Mouse (Mus musculus) spleen, adult 2 months (tissue): ENCODE measurements around the gene Olfr610.
"Not testable (repeated sequence)": the region's sequence is repeated elsewhere in the genome, so short reads cannot be mapped to it uniquely, and the experiment has no call there.

Experiments
- CTCF ChIP-seq: fragments of 200-500 bp; IDR thresholded peaks from 2 replicates; pipeline ENCODE4 v1.5.1; 2011; ENCODE audit warnings: mild to moderate bottlenecking, inconsistent platforms; ENCODE audit not compliant: insufficient read depth, insufficient read length, insufficient replicate concordance; ENCODE audit errors: extremely low read depth
- POLR2A ChIP-seq: fragments of 200-500 bp; IDR thresholded peaks from 2 replicates; pipeline ENCODE4 v1.6.1; 2011; ENCODE audit warnings: low read depth, low read length, inconsistent platforms

- not testable (repeated sequence) for TF ChIP-seq CTCF, POLR2A
These were observed 30.7 kb upstream of the Olfr610 start, which contains the start of gene Olfr612 for GRCm38 (mm10) chr7:103542617-103543016.
